Mouse (Mus musculus) liver, postnatal 0 days (tissue): ENCODE data around the gene Fam171a1.

ENCODE experiments used
- CTCF ChIP-seq: sonication (generic); IDR thresholded peaks from 2 replicates; pipeline ENCODE4 v1.5.1; 2016; ENCODE audit warnings: antibody characterized with exemption, low read depth
- EP300 ChIP-seq: IDR thresholded peaks from 2 replicates; pipeline ENCODE4 v1.6.1; 2016; ENCODE audit warnings: antibody characterized with exemption, low read depth, mild to moderate bottlenecking

- TF ChIP-seq CTCF (no peak), EP300 (no peak)
Observed at GRCm38 (mm10) chr2:3168719-3169402, 54.8 kb downstream of the Fam171a1 start.
